Mouse (Mus musculus) left cerebral cortex, adult 6 months (tissue): ENCODE results near the gene Erh. TPM values are rescaled to one million over a fixed set of nuclear protein-coding genes. Genes with fewer than 3 reads are reported as not detected.

Experiments used
- long read RNA-seq, 2 experiments: library from polyadenylated mRNA; unstranded; transcript quantifications; one replicate each; pipeline ENCODE4 v2.0.0; 2019 to 2020
- polyA plus RNA-seq: library from polyadenylated mRNA; unstranded; fragments of <200 nt; fragmentation: Nextera tagmentation; gene quantifications from 2 replicates; pipeline ENCODE4 v1.2.3, GENCODE M21; 2021

Erh gene
- 160 and 244 TPM in 2 replicates for polyA plus RNA-seq
- long read RNA-seq, experiment 1, transcript Erh-202 (5 exons, 506 nt): minor isoform, 6 of 137 reads
- long read RNA-seq, experiment 1, transcript Erh-201 (4 exons, 1,293 nt): major isoform, 121 of 137 reads
- long read RNA-seq, experiment 1, partial matches to known transcripts: 7 of 137 reads
- long read RNA-seq, experiment 1, other reads (novel, unspliced or antisense): 3 of 137 reads
- long read RNA-seq, experiment 2, transcript Erh-201 (4 exons, 1,293 nt): major isoform, 251 of 272 reads
- long read RNA-seq, experiment 2, transcript Erh-202 (5 exons, 506 nt): minor isoform, 12 of 272 reads
- long read RNA-seq, experiment 2, partial matches to known transcripts: 4 of 272 reads
- long read RNA-seq, experiment 2, other reads (novel, unspliced or antisense): 5 of 272 reads

GRCm38 (mm10) chr12:80643693-80644505 is at the start of gene Erh, which contains the start of gene Slc39a9:
Erh (minus strand) TSS chr12:80644341.
Slc39a9 (plus strand) TSS chr12:80643883.

GRCm38 (mm10) chr12:80692269-80692972 is 48.3 kb upstream of the Erh start, which contains the start of gene Plekhd1:
Plekhd1 (plus strand) TSS chr12:80692591.

Other genes with a start within 250 kb of the Erh start
- gene Dcaf5, start 207.7 kb downstream of the Erh start, polyA plus RNA-seq: 12.9 and 15.9 TPM in 2 replicates
- 45.3 and 48.4 TPM in 2 replicates for gene Exd2, start 181.2 kb downstream of the Erh start, polyA plus RNA-seq
- 22.0 and 22.1 TPM in 2 replicates for gene Galnt16, start 126.1 kb downstream of the Erh start, polyA plus RNA-seq
- gene Slc39a9, start 458 bp downstream of the Erh start, polyA plus RNA-seq: 19.7 and 24.0 TPM in 2 replicates
- 0.77 and 1.6 TPM in 2 replicates for gene Plekhd1, start 48.2 kb upstream of the Erh start, polyA plus RNA-seq
- 1.1 and 1.5 TPM in 2 replicates for gene Ccdc177, start 116.3 kb upstream of the Erh start, polyA plus RNA-seq
- gene Susd6, start 146.2 kb upstream of the Erh start, polyA plus RNA-seq: 12.3 and 12.8 TPM in 2 replicates